Mouse (Mus musculus) kidney, postnatal 36 days (tissue): Measurements from ENCODE around the gene Lrrk2.

Experiments used
- DNase-seq, 2 experiments: peaks; one replicate each; pipeline ENCODE4 v3.0.0; 2021 to 2022; ENCODE audit warnings: mixed read lengths in 2 of 2

Lrrk2 gene

DNA sequence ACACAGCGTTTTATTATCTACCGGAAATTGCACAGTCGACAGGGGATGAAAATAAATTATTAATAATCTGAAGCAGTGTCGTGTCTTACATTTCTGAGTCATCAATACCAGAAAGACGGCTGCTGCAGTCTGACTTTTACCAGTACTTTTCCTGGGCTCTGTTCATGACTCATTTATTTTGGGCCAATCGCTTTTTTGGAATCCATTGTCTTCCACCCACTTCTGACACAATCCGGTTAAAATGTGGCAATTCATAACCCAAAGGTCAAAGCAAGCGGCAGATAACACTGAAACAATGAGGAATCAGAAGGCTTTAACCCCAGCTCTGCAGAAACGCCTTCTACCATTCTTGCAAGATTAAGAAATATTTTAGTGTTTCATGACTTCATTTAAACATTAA is 17.7 kb downstream of the Lrrk2 start:
- no peak for DNase-seq

DNA sequence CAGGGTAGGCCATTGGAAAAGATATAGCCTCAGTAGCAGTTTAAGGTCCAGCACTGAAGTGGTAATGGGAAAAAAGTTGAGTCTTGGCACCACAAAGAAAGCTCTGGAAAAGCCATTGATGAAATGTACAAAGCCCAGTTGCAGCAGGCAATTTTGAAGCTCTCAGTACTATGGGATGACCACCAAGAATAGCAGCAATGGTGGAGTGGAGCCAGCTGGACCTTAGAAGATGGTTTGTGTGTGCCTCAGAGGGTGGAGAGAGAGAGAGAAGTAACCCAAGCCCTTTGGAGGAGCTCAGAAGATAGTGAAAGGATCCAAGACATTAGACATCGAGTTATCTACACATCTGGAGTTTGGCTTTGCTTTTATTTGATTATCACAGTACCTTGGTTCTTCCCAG is 20.1 kb downstream of the Lrrk2 start:
- DNase-seq, result no peak

- DNase-seq, result no peak
Measured at GRCm38 (mm10) chr15:91693856-91694255, 20.9 kb downstream of the Lrrk2 start.

DNA sequence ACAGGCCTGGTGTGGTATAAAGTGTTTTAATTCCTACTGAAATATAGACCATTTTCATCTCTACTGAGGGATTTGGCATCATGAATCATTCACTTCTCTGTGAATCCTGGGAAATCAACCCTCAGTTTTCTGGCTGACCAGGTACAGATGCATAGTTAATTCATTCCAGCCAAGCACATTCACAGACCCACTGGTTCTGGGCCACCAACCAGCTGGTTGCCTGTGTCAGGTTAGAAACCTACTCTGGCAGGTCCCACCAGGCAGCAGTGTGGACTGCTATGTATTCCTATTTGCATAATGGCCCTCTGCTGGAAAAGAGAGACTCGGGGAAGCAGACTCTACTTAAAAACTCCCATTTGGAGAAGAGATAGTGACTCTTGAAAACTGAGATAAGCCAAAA is 27.9 kb downstream of the Lrrk2 start:
- DNase-seq, result peak; percentile 53 to 54

GRCm38 (mm10) chr15:91702991-91703715 is 30.2 kb downstream of the Lrrk2 start:
- DNase-seq, result peak; percentile 61 to 64

GRCm38 (mm10) chr15:91704091-91704490 is 31.1 kb downstream of the Lrrk2 start:
- DNase-seq, result peak; percentile 16 to 74

- no peak for DNase-seq
Measured at GRCm38 (mm10) chr15:91709207-91710130, 36.5 kb downstream of the Lrrk2 start.

DNA sequence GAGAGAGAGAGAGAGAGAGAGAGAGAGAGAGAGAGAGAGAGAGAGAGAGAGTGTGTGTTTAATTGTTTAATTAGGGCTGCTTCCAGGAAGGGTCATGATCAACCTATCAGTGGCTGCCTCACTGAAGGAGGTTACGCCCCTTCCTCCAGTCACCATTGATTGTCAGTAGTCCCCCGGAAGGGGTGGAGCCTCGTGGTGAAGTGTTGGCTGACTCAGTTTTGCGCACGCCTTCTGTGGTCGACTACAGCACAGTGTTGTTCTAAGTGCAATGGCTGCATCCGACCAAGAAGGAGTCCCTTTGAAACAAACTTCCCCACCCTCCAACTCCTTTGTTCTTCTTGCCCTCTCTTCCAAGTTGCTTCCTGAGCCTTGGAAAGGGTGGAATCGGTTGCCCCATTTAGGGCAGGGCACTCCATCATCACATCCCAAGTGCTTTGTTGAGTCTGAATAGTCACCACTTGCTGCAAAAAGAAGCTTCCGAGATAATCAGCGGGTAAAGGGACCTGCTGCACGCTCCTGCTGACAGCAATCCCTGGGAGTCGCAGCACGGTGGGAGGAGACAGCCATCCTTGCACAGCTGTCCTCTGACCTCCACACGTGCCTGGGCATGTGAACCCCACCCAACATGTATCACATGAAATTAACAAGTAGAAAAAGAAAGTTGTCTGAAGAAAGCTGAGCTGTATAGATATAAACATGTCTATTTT is 62.4 kb downstream of the Lrrk2 start:
- DNase-seq, result no peak

DNA sequence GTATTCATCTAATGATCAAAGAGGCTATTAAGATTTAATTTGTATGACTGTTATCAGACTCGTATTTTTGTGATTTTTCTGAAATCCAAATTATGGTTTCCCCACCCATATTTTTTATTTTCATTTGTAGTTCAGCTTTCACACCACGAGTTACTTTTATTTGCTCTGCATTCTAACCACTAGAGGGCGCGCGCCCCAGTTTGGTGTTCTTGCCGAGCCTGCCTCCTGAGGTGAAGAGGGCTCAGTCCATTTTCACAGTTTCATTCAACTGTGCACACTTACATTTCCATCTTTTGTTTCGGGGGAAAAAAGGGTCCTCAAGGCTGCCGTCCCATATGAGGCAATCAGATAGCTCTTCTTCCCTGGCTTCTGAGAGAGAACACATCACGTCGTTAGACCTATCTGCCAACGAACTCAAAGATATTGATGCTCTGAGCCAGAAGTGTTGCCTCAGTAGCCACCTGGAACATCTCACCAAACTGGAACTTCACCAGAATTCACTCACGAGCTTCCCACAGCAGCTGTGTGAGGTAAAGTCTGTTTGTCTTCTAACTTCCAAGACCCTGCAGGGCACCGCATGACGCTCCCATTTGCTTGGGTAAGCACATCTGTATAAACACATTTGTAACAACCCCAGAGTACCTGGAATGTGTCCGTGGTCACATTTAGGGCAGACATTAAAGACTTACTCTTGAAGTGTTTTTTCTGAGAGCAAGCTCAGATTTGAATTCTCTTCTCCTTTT is 64.0 kb downstream of the Lrrk2 start:
- DNase-seq, result peak; percentile 32 to 79

GRCm38 (mm10) chr15:91738808-91739207 is 65.8 kb downstream of the Lrrk2 start:
- no peak for DNase-seq

DNA sequence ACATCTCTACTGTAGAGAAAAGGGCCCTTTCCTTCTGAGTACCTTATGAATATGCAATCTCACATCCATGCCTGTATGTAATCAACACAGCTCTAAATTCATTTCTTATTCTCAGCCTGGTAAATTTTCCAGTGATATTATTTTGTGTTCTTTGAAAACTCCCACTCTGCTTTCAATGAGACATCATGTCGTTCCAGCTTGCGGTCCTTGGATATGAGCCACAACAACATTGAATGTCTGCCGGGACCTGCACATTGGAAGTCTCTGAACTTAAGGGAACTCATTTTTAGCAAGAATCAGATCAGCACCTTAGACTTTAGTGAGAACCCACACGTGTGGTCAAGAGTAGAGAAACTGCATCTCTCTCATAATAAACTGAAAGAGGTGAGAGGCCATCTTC is 72.5 kb downstream of the Lrrk2 start:
- DNase-seq, result no peak

DNA sequence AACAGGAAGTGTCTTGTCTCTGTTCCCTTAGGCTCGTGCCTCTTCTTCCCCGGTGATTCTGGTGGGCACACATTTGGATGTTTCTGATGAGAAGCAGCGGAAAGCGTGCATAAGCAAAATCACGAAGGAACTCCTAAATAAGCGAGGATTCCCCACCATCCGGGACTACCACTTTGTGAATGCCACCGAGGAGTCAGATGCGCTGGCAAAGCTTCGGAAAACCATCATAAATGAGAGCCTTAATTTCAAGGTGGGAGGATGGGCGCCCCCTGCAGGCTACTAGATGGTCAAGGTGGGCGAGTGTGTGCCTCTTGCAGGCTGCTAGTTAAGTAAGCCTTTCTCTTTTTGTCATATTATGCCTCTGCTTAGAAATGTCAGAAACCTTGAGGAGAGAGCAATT is 79.1 kb downstream of the Lrrk2 start:
- peak; percentile 11 to 64 for DNase-seq

- no peak for DNase-seq
Measured at GRCm38 (mm10) chr15:91753378-91754080, 80.6 kb downstream of the Lrrk2 start.

- peak; percentile 14 to 74 for DNase-seq
Measured at GRCm38 (mm10) chr15:91754546-91754945, 81.6 kb downstream of the Lrrk2 start.

DNA sequence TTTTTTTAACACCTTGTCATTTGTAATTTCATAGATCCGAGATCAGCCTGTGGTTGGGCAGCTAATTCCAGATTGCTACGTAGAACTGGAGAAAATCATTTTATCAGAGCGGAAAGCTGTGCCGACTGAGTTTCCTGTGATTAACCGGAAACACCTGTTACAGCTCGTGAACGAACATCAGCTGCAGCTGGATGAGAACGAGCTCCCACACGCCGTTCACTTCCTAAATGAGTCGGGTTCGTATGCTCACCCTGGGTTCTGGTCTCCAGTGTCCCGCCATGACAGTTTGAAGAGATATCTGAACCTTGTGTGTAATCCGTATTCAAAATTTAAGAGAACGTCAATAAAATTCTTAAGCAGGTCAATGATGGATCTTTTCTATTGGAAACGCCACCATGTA is 82.8 kb downstream of the Lrrk2 start:
- no peak for DNase-seq

GRCm38 (mm10) chr15:91772041-91772440 is 99.1 kb downstream of the Lrrk2 start:
- DNase-seq, result no peak

DNA sequence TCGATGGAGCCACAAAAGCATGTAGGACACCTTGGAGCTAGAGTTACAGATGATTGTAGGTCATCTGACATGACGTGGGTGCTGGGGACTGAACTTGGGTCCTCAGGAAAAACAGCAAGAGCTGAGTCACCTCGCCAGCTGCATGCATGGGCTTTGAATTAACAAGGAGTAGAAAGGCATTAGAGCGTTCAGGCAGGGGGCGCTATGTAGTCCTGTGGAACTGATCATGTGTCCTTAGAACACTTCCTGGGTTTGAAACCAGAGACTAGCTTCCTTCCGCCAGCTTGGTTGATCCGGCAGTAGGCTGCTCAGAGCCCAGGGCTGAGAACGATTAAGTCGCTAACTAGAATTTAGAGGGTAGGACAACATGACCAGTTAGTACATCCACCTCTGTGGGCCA is 106.2 kb downstream of the Lrrk2 start:
- peak in 1 of 2 experiments; percentile 18 for DNase-seq

DNA sequence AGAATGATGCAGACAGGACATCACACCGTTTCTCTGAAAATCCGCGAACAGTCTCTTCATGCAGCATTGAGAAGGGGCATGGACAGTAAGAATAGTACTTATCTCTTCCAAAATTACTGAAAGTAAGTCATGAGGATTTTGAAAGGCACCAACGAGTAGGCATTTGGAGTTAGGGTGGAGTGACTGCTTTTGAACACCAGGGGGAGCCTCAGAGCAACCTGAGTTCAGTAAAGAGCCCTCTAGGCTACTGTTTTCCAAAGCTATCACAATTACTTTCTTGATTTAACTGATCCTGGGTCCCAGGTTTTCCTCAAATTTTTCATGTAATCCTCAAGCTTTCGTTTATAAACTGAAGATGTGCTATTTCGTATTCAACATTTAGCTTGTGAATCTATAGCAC is 108.2 kb downstream of the Lrrk2 start:
- peak; percentile 22 to 67 for DNase-seq

GRCm38 (mm10) chr15:91788338-91788737 is 115.4 kb downstream of the Lrrk2 start:
- DNase-seq, result no peak

DNA sequence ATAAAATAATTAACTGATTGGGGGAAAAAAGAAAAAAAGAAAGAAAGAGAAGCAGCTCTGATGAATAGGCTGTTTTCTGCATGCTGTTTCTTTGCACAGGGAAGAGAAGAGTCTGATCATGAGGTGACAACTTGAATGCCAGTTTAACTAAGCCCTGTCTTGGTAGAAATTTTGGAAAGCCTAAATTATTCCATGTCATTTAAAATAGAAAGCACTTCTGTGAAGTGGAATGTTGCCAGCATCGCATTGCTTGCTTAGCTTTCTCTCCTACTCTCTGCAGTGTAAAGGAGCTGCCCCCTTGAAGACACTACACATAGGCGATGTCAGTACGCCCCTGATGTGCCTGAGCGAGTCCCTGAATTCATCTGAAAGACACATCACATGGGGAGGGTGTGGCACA is 133.5 kb downstream of the Lrrk2 start:
- DNase-seq, result no peak

DNA sequence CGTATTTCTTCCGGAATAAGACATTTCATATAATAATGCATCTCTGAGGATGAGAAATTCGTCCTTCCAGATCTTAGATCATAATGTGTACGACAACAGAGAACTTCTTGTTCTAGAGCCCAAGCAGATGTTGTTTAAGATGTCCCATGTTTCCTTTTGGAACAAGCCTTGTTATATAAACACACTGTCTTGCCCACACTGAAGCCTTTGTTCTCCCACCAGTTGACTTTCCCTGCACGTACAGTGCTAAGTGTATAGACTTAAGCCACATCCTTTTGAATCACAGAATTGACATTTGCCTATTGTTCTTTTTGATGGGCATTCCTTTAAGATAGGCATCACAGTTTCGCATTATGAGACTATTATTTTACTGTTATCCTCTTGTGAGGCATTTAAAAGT is 162.3 kb downstream of the Lrrk2 start:
- DNase-seq, result no peak

DNA sequence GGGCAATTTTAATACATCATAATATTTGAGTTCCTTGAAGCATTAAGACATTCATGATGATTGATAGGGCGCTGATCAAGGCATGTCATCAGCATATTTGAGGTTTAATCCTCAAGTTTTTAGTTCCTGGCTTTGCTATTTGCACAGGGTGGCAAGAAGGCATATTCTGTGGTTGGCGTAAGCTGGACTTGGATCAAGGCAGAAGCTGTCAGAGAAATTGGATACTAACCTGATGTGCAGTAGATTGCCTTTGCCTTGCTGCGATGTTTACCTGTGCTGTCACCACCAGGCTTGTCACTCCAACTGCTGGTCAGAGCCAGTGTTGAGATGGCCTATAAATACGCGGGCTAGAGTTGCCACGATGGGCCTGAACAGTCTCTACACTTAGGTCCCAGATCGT is 165.0 kb downstream of the Lrrk2 start, which contains the start of gene Smgc:
TSS of gene Smgc (plus strand) at position 301 of the 400 bp plus-strand sequence.
- no peak for DNase-seq
